Mouse (Mus musculus) adrenal gland, postnatal 14 days (tissue): ENCODE measurements at regions not wholly inside any gene's neighbourhood (a gene's known extent, or its start where the extent isn't known, plus 50 kb on each side); places are given as distances from the start of the nearest gene placed in this dataset.

ENCODE experiments used
- DNase-seq: peaks from one replicate; pipeline ENCODE4 v3.0.0; 2021; ENCODE audit warnings: mixed read lengths

DNA sequence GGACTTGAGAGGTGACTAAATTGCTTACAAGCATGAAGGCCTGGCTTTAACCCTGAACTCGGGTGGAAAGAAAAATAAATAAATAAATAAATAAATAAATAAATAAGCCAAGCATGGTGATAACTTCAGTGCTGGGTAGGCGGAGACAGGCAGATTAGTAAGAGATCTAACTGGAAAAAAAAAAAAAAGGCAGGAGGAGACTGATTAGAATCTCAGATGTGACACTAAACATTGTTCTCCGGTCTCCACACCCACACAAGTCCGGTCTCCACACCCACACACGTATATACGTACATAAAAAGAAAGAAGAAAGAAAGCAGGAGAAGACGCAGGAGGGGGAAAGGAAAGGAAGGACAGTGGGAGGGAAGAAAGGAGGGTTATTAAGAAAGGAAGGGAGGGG, 267.8 kb downstream of the Dhx15 start:
- DNase-seq: no peak

GRCm38 (mm10) chr5:51917812-51918448, 272.4 kb downstream of the Dhx15 start:
- no peak for DNase-seq

DNA sequence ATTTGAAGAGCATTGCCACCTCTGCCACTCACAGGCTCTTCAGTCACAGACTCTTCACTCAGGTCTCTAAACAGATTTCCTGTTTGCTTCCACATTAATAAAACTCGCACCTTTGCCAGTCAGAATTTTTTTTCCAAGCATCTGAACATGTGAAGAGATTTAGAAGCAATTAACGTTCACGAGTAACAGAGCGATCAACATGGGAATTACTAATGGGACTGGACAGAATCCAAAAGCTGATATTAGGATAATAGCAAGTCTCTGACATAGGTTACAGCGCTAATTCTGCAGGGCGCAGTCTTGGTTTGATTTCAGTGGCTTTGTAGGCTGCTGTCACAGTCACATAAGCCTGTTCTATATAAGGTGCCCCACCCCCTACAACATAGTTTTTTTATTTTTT, 275.6 kb downstream of the Dhx15 start:
- no peak for DNase-seq

GRCm38 (mm10) chr5:51908861-51909260, 281.5 kb downstream of the Dhx15 start:
- DNase-seq: peak; percentile 21

- no peak for DNase-seq
Measured at GRCm38 (mm10) chr5:51906315-51907109, 283.8 kb downstream of the Dhx15 start.

DNA sequence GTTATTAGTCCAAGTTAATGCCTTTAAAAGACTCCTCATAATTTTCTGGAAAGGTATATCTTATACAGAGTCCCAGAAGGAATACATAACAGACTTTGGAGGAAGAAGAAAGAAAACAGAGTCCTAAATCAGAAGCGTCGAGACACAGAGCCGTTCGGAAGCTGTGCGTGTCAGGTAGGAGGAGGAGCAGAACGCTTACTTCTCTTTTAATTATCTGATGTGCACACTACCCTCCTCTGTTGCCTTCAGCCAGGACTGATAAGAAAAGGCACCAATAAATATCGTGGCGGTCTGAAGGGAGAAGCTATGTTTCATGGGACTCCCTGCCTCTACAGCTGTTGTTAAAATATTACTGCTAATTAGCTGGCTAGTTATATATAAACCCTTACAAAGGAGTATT, 296.2 kb downstream of the Dhx15 start:
- DNase-seq: no peak

- DNase-seq: no peak
Measured at GRCm38 (mm10) chr5:51891341-51891740, 299.0 kb downstream of the Dhx15 start.

DNA sequence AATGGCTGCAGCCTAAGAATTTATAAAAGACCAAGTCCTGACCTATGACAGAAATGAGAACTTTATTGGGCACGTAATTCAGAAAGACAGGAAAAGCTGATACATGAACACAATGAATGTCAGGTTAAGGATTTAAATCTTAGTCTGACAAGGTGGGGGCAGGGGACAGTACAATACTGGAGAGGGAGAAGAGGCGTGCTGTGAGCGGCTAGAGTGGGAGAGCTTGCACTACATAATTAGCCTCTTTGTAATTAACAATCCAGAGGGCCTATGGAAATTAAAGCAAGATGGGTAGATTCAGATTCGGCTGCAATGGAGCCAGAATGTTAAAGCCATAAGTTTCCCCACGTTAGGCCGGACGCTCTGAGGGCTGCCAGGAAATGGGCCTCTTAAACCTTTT, 301.9 kb downstream of the Dhx15 start:
- DNase-seq: no peak

DNA sequence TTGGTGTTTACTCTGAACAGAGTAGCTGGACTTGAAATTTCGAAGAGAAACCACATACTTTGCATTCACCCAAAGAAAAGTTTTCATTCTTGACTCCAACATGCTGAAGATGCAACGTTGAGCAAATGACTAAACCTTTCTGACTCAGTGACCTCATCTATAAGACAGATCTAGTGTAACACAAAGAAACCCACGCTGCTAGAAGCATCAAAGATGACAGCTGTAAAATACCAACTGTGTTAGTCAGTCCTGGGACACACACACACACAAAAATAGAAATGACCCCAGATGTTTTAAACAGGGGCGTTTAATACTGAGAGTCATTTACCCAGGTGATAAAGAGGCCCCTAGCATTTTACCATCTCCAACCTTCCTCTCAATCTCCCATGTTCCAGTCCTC, 307.7 kb downstream of the Dhx15 start:
- DNase-seq: no peak

DNA sequence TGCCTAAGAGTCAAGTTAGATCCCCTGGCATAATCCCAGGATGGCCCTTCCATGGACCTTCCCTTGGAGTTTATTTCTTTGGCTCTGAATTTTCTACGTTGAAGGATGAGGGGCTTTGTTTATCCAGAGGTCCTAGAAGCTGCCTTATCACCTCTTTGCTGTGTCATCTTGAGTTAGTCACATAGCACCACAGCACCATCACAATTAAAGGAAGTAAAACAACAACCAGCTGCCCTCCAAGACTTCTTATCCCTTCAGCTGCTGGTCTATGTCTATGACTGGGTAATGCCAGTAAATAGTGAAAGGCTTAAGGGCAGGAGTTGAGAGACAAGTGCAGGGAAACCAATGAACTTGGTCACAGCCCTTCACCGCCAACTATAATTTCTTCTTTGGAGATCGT, 308.1 kb downstream of the Dhx15 start:
- no peak for DNase-seq

DNA sequence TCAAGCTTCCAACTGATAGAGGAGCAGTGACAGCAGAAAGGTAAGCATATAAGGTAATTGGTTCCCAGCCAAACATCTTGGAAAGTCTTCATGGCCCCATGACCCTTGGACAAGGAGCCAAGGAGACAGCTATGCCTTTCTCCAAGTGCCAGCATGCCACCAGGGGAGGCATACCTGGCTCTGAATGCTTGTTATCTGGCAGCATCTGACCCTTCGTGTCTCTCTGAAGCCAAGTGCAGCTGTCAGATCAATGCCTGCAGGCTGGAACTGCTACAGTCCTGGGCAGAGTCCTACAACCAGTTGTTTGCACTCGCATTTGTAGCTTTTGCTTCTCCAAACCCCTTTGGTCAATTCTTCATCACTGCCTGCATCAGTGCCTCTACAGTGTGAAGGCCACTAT, 309.3 kb upstream of the Ppargc1a start:
- no peak for DNase-seq

DNA sequence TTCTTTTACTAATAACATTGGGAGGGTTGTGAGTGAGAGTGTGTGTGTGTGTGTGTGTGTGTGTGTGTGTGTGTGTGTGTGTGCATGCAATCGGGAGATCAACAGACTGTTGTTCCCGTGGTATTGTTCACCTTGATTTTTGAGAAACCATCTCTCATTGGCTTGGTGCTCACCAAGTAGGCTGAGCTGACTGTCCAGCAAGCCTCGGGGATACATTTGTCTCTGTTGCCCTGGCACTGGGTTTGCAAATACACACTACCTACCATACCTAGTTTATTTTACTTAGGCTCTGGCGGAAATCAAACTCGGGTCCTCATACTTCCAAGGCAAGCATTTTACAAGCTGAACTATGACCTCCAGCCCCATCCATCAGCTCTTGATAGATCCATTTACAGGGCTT, 306.0 kb upstream of the Ppargc1a start:
- DNase-seq: no peak

DNA sequence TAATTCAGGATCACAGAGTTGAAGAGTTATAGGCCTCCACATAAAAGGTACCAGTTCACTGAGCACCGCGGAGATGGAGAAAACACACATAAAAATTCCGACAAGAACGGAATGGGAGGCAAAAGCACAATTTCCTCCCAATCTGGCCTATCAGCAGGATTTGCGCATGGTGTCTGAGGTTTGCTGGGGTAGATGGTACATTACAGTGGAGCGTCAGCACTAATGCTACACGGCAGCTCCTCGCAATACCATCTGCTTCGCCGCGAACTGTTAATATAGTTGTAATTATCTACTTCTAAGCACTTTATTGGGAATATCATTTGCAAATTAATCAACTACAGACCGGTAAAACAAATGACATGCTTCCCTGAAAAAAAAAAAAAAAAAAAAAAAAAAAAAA, 304.2 kb upstream of the Ppargc1a start:
- DNase-seq: no peak

GRCm38 (mm10) chr5:51868223-51868713, 300.7 kb upstream of the Ppargc1a start:
- DNase-seq: peak; percentile 46

DNA sequence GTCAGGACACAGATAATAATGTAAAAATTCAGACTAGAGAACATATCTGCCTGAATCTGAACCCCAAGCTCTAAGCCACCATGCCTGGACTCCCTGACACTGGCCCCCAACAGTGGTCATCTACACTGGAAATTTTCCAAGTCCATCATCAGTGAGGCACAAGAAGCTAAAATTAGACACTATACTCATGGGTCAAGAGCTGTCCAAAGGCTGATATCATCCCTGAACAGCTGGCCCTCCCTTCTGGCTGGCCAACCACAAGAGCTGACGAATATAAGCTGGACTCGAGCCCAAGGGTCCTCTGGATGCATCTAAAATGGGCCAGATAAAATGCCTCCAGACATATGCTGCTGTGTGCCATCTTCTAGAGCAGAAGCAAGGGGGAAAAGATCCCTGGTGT, 298.5 kb upstream of the Ppargc1a start:
- no peak for DNase-seq

GRCm38 (mm10) chr5:51860496-51860895, 293.0 kb upstream of the Ppargc1a start:
- DNase-seq: no peak

GRCm38 (mm10) chr5:51853456-51854124, 286.1 kb upstream of the Ppargc1a start:
- no peak for DNase-seq

GRCm38 (mm10) chr5:51850091-51850490, 282.6 kb upstream of the Ppargc1a start:
- no peak for DNase-seq

DNA sequence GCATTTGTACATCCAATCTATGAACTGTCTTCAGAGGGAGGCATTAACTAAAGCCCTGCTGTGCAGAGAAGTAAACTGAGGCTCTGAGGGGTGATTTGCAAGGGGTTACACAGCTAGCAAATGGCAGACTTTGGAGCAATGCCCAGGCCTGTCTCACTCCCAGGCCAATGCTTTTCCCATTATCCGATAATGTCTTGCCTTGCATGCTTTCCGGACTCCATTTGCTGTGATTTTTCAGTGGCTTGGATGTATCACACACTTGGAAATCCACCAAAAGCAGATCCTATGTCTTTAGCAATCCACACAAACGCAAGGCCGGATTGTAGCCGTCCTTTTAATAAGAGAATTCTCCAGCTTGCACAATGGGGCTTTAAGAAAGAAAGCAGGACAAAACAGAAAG, 281.7 kb upstream of the Ppargc1a start:
- DNase-seq: no peak

- DNase-seq: no peak
Measured at GRCm38 (mm10) chr5:51842189-51842588, 274.7 kb upstream of the Ppargc1a start.

DNA sequence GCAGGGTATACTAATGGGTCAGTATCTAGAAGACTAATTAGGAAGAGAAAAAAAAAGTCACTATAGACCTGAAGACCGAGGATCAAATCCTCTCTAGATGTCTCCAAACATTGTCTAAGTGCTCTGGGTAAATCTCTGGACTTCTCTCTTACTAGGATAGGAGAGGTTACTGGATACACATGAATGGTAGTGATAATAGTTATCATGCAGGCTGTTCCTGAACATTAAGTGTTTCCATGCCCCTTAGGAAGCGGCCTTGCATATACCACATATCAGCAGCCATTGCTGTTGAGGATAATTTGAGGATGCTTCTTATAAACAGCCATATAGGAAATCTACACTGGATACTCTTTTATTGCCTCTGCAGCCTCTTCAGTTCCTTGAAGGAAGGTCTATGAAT, 274.2 kb upstream of the Ppargc1a start:
- DNase-seq: no peak

DNA sequence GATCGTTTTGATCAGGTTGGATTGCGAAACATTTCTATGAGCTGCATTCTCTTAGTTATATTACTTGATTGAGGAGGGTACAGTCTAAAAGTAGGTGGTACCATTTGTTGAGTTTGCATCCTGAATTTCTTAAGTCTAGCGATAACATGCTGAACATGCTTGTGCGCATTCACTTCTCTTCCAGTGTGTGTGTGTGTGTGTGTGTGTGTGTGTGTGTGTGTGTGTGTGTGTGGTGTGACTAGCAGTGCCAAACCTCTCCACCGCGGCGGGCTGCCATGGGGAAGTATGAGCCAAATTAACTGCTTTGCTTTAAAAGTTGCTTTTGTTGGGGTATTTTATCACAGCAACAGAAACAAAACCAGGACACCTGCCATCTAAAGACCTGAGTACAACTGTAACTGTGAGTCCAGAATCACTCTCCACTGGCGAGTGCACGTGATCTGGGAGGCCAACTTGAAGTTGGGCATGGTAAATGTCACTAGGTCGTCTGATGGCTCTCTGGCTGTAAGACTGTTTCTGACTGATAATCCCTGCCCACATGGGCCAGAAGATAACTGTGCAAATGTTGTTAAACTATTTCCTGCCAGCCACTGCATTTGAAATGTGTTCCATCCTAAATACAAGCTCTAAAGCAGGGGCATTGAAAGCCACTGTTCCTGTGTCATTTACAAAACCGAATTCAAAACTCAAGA, 273.3 kb upstream of the Ppargc1a start:
- no peak for DNase-seq

DNA sequence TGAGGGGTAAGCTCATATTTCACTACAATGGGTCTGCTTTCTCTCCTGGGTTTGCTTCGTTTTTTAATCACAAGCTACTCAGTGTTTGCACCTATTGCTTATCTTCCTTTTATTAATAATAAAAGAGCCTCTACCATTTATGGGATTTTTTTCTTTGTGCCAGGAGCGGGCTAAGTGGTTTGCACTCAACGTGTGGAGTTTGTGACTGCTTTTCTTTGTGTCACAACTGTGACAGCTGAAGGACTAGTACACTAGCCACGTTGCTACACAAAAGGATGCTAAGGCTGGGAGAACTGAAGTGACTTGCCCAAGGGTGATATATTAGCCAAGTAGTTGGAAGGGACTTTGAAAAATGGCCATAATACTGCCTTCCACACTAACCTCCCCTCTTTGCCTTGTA, 271.8 kb upstream of the Ppargc1a start:
- DNase-seq: no peak
